ENCODE assay signal across 8 mouse cellular contexts in the genomic region with DNA sequence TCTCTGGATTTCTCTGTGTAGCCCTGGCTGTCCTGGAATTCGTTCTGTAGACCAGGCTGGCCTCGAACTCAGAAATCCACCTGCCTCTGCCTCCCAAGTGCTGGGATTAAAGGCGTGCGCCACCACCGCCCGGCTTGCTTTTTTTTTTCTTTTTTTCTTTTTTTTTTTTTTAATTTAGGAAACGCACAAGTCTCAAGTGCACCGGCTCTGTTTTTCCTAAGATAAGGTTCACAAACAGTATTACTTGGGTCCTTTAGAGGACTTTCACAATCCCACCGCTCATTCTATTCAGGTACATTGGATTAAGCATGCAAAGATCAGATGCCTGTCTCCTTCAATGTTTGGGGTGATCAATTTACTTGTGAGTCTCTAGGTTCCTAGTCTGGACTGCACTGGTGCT. TPM values are rescaled to one million over a fixed set of nuclear protein-coding genes. Genes with fewer than 3 reads are reported as not detected.
DNase-seq lines count a peak whose midpoint lies in the region; ATAC-seq and TF ChIP-seq lines count a peak whose summit lies in the region.

No protein-coding gene starts in this region.

- intact Hi-C loops in heart, postnatal 25 days (cut with DNase I), result loop anchor here (2.0 to 5.0 kb wide), 3 partner anchors 56 to 96 kb away; no protein-coding TSS in a partner anchor

- ATAC-seq in heart, embryonic 12.5 days (ENCODE audit: insufficient number of reproducible peaks, low FRiP score), result no peak
- no peak for ATAC-seq in forebrain, embryonic 16.5 days
- no peak for ATAC-seq in liver, postnatal 0 days
- no peak; the same call in 1 of the 2 replicates for ATAC-seq in frontal cortex, adult (ENCODE audit: low TSS enrichment)

- TF ChIP-seq CTCF in E14TG2a.4 (conservative IDR thresholded peaks at IDR 0.05; ENCODE audit: low read length), result no peak
- TF ChIP-seq CTCF in liver, postnatal 0 days (IDR thresholded peaks at IDR 0.05; ENCODE audit: low read depth), result no peak

- H3K27ac ChIP-seq in heart, embryonic 12.5 days (ENCODE audit: poor library complexity, severe bottlenecking), result peak overlapping the region; percentile 90
- H3K27ac ChIP-seq in forebrain, embryonic 16.5 days (ENCODE audit: low read length), result peak overlapping the region; percentile 83
- H3K27ac ChIP-seq in liver, postnatal 0 days (ENCODE audit: low read depth), result peak overlapping the region; percentile 94; the same call in 1 of the 2 replicates

- no peak for DNase-seq in heart, postnatal 25 days (ENCODE audit: low spot score)
- no peak for DNase-seq in liver, postnatal 0 days
- no peak for DNase-seq in ovary, adult 18-20 months (ENCODE audit: low spot score)
- DNase-seq in right cerebral cortex, postnatal 25 days, result no peak

- H3K36me3 ChIP-seq in heart, embryonic 12.5 days, result no peaks in the 10 kb centered on the region
- H3K36me3 ChIP-seq in E14TG2a.4 (ENCODE audit: insufficient read depth, low read length), result no peaks in the 10 kb centered on the region
- H3K36me3 ChIP-seq in forebrain, embryonic 16.5 days (ENCODE audit: control insufficient read depth, insufficient read depth), result no peaks in the 10 kb centered on the region
- H3K36me3 ChIP-seq in liver, postnatal 0 days (replicated peaks; ENCODE audit: insufficient read depth, low read length), result no peaks in the 10 kb centered on the region

- H3K4me1 ChIP-seq in heart, embryonic 12.5 days (replicated peaks), result peaks cover 27% of the 10 kb centered on the region
- H3K4me1 ChIP-seq in E14TG2a.4 (replicated peaks; ENCODE audit: low read depth, low read length), result peaks cover 28% of the 10 kb centered on the region
- H3K4me1 ChIP-seq in forebrain, embryonic 16.5 days (replicated peaks; ENCODE audit: control insufficient read depth, insufficient read depth, low read length), result peaks cover 24% of the 10 kb centered on the region
- peaks cover 13% of the 10 kb centered on the region for H3K4me1 ChIP-seq in liver, postnatal 0 days (ENCODE audit: insufficient read depth)

- H3K4me3 ChIP-seq in heart, embryonic 12.5 days, result peak overlapping the region; percentile 81
- peak overlapping the region; percentile 95 for H3K4me3 ChIP-seq in E14TG2a.4 (replicated peaks; ENCODE audit: low read length)
- H3K4me3 ChIP-seq in forebrain, embryonic 16.5 days (replicated peaks; ENCODE audit: low read length), result peak overlapping the region; percentile 59
- H3K4me3 ChIP-seq in liver, postnatal 0 days (ENCODE audit: low read depth, low read length), result peak overlapping the region; percentile 96

- no peak for TF ChIP-seq EP300 in liver, postnatal 0 days (IDR thresholded peaks at IDR 0.05; ENCODE audit: low read depth)

- 60% methylated on average over 9 of the region's 9 CpGs for WGBS in heart, embryonic 12.5 days
- 67% methylated on average over 5 of the region's 9 CpGs for WGBS in forebrain, embryonic 16.5 days
- WGBS in liver, postnatal 0 days (ENCODE audit: insufficient replicate concordance), result 60% methylated on average over 9 of the region's 9 CpGs

- H3K9ac ChIP-seq in heart, embryonic 12.5 days, result peak overlapping the region; percentile 83
- H3K9ac ChIP-seq in forebrain, embryonic 16.5 days (replicated peaks; ENCODE audit: low read depth, low read length), result peak overlapping the region; percentile 95
- peak overlapping the region; percentile 97 for H3K9ac ChIP-seq in liver, postnatal 0 days (replicated peaks)

- H3K4me2 ChIP-seq in heart, embryonic 12.5 days, result peak overlapping the region; percentile 72
- H3K4me2 ChIP-seq in forebrain, embryonic 16.5 days (ENCODE audit: low read length), result peak overlapping the region; percentile 78
- H3K4me2 ChIP-seq in liver, postnatal 0 days (ENCODE audit: low read depth, low read length), result peak overlapping the region; percentile 84

- H3K9me3 ChIP-seq in heart, embryonic 12.5 days (replicated peaks), result no peaks in the 10 kb centered on the region
- H3K9me3 ChIP-seq in E14TG2a.4 (ENCODE audit: low read length), result no peaks in the 10 kb centered on the region
- no peaks in the 10 kb centered on the region for H3K9me3 ChIP-seq in forebrain, embryonic 16.5 days (ENCODE audit: control insufficient read depth, low read length)
- no peaks in the 10 kb centered on the region for H3K9me3 ChIP-seq in liver, postnatal 0 days (ENCODE audit: low read length)

- no peaks in the 10 kb centered on the region for H3K27me3 ChIP-seq in heart, embryonic 12.5 days (replicated peaks)
- H3K27me3 ChIP-seq in E14TG2a.4 (ENCODE audit: insufficient read depth, low read length), result no peaks in the 10 kb centered on the region
- H3K27me3 ChIP-seq in forebrain, embryonic 16.5 days (replicated peaks; ENCODE audit: control insufficient read depth, insufficient read depth, low read length), result no peaks in the 10 kb centered on the region
- H3K27me3 ChIP-seq in liver, postnatal 0 days (ENCODE audit: insufficient read depth, low read length), result no peaks in the 10 kb centered on the region

RNA-seq across cellular contexts. Expression of a gene that starts 0.7 kb away (rescaled TPM):
- 7.7 and 9.1 TPM in 2 replicates for polyA plus RNA-seq in heart, embryonic 12.5 days (2016; fragmentation: Nextera tagmentation; extraction: Ambion mirVana)
- total RNA-seq in heart, postnatal 25 days (2021), result 1 to 10 TPM; 8.5 to 9.4 TPM
- 19.7 and 21.4 TPM in 2 replicates for polyA plus RNA-seq in forebrain, embryonic 16.5 days (2015; fragmentation: Nextera tagmentation; extraction: Ambion mirVana)
- 1.5 and 1.6 TPM in 2 replicates for polyA plus RNA-seq in liver, postnatal 0 days (2015; fragmentation: Nextera tagmentation; extraction: Ambion mirVana)
